Mouse (Mus musculus) CD4-positive, CD25-positive, alpha-beta regulatory T cell, adult 2 months (primary cell): ENCODE measurements at regions not wholly inside any gene's neighbourhood (a gene's known extent, or its start where the extent isn't known, plus 50 kb on each side); places are given as distances from the start of the nearest gene placed in this dataset.

ENCODE experiments used
- DNase-seq: peaks from one replicate; pipeline ENCODE4 v3.0.0-alpha.2; 2012; ENCODE audit warnings: low read depth, low spot score

GRCm38 (mm10) chr2:174848981-174849681, 88.7 kb downstream of the Edn3 start:
- no peak for DNase-seq

DNA sequence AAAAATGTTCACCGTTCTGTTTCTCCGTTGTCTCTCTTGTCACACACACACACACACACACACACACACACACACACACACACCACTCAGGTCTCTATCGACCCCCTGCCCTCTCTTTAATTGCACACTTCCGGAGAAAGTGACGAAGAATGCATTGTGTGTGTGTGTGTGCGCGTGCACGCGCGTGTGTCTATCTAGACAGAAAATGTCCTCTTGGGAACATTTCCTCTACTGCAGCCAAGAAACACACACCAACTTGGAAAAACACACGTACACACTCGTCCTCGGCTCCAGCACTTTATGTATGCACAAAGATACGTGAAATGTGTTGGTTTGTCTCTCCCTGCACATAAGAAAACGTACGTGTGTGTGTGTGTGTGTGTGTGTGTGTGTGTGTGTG, 90.4 kb downstream of the Edn3 start:
- no peak for DNase-seq

DNA sequence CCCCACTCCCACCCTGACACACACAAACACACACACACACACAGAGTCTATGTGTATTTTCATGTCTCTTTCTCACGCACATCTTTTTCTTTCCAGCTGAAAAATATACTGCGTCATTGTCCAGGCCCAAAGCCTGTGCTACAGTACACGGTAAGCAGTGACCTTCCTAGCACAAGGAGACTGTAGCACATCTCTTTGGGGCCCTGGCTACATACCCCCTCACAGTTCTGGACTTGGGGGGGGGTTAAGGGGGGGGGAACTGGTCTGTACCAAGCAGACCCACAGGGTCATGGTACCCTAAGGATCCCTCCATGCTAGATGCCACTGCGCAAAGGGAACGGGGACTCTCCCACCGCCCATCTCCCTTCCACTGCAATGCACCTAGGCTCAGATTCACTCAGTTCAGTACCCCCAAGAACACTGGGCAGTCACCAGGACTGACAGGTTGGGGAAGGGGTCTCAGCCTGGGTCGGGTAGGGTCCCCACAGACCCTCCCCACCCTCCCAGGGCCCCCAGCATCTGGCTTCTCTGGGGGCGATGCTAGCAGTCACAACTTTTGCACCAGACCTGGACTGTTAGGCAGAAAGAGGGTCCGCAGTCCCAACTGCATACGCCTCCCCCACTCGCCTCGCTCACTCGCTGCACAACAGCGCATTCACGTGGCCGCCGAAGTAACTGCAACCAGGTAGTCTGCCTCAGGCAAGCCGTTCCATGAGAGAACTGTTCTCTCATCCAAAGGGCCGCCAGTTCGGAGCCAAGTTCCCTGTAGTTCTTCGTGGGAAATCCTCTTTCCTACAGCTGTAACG, 91.3 kb downstream of the Edn3 start:
- peak; percentile 62 for DNase-seq

DNA sequence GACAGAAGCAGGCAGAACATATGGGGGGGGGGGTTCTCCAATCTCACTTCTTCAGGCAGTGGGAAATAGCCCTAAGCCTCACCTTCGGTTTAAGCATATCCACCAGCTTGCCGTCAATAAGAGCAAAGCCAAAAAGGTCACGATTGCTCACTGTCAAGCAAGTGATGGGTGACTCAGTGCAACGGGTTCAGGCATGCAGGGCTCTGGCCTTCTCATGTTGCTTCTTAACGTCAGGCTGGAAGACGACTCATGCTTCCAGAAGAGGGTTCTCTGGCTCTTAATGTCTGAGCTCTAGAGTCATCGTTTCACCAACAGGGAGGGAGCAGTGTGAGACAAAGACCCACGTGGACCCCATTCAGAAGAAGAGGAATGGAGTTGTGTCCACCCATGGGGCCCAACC, 93.4 kb downstream of the Edn3 start:
- no peak for DNase-seq

DNA sequence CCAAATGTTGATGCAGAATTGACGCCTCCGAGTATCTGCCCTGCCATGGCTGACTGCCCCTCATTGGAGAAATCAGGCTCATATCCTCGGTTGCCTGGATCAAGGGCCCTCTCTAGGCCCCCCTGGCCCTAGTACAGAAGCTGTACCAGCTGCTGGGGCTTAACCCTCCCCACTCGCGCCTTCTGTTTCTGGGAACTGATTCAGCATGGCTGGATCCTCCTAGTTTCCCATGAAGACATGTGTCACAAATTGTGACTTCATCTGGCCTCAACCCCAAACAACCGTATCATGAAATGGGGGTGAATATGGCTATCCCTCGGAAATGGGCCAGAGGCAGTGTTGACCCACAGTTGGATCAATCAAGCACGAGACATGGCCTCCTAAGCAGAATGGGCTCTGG, 95.1 kb downstream of the Edn3 start:
- DNase-seq = no peak

DNA sequence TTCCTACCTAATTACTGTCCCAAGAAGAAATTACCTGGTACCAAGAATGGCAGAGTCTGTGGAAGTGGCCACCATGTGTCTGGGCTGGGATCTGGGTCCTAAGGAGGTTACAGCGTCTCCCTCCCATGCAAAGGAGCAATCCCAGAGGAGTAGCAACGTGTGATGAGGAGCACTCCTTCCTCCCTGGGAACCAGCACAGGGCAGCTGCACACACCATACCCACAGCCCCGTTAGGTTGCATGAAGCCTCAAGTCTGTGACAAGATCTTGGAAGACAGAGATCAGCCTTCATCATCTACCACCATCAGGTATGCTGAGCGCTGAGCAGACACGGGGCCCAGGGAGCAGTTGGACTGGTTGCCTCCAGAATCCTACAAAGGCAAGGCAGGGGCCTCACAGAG, 95.7 kb downstream of the Edn3 start:
- no peak for DNase-seq

DNA sequence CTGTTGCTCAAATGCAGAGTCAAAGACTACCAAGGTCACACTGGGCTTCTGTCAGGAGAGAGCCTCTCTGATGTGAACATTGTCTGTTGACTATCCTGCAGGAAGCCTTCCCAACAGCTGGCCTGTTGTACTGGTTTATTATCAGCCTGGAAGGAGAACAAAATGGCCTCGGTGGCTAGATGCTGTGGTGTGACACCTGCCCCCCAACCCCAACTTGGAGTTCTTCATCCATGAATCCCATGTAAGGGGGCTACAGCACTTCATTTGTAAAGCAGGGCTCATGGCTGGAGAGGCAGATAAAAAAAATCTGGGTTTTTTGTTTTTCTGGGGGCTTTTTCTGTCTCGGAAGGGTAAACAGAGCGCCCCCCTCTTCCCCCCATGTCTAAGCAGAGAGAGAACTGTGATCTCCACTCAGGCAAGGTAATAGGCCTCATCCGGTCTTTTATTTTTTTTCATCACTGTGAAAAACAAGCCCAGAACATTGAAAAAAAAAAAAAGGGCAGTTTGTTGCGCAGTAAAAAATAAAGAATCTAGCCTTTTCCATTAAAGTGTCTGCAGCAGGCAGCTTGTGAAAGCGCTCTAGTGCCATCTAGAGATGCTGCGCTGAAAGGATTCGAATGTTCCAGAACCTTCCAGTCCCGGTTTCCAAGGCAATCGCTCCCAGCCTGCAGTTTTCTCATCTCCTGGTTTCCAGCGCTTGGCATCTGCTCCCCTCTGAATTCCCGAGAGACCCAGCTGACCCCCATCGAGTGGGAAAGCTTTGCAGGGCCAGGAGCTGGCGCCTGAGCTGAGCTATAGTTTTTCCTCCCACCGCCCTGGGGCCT, 97.8 kb downstream of the Edn3 start:
- peak; percentile 66 for DNase-seq

- no peak for DNase-seq
These were observed 98.4 kb downstream of the Edn3 start for GRCm38 (mm10) chr2:174858835-174859215.

DNA sequence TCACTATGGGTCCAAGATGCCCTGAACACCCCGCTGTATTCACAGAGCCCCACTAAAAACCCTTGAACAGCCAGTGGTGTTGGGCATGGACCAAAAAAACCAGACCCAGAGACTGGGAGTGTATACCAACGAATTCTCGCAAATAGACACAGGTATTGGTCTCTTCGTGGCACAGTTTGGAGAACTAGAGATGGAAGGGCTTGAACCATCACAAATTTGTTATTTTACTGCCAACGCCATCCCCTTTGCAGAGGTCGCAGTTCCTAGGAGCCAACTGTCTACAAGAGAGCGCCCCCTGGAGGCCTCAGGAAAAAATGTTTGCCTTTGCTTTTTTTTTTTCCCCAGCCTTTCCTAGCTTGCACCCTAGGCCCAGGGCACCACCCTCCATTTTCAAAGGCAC, 99.1 kb downstream of the Edn3 start:
- peak; percentile 69 for DNase-seq

DNA sequence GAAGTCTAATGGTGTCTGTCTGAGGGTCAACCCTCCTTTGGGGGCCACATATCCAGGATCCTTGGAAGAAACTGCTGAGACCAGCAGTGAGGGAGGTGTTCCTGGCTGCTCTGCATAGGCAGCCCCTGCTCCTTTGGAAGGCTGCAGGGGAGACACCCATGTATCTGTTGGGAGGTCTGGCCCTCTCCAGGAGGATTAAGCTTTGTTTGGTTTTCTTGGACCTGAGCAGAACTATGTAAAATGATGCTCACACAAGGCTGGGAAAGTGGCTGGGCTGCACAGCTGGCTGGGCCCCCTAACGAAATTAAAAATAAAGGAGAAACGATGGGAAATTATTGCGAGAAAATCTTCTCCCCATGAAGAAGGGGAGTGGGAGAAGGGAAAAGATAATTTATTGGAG, 104.2 kb downstream of the Edn3 start:
- no peak for DNase-seq

DNA sequence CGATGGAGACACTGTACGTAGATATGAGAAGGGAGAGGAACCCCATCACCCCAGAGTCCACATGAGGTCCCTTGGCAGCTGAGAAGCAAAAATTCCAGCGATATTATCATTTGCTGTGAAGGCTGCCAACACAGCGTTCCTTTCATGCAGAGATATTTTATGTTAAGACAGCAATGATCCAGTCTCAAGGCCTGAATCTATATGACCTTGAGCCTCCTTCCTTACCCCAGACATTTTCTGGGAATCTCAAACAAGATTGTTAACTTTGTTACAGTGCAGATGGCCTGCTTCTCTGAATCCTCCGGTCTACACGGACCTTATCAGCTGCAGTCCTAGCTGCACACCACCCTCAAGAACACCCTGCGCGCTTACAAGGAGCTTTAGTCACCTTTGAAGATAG, 106.1 kb downstream of the Edn3 start:
- no peak for DNase-seq

DNA sequence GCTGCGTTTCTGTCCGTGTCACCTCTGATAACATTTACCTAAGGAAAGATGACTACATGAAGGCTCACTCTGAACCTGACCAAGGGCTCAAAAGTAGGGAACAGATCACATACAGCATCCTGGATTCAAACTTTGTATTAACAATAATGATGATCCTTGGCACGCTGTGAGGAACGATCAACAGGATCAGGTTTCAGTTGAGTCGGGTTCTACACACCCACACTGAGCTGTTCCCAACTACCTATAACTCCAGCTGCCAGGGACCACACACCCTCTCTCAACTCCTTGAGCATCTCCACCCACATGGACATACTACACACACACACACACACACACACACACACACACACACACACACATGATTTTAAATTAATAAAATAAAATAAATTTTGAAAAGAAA, 107.0 kb downstream of the Edn3 start:
- no peak for DNase-seq

GRCm38 (mm10) chr2:174868186-174868585, 107.8 kb downstream of the Edn3 start:
- DNase-seq = no peak

GRCm38 (mm10) chr2:174868743-174869369, 108.4 kb downstream of the Edn3 start:
- DNase-seq = no peak

GRCm38 (mm10) chr2:174870284-174870683, 109.9 kb downstream of the Edn3 start:
- DNase-seq = peak; percentile 52

- DNase-seq = no peak
These were observed 110.8 kb downstream of the Edn3 start for GRCm38 (mm10) chr2:174871225-174871624.

DNA sequence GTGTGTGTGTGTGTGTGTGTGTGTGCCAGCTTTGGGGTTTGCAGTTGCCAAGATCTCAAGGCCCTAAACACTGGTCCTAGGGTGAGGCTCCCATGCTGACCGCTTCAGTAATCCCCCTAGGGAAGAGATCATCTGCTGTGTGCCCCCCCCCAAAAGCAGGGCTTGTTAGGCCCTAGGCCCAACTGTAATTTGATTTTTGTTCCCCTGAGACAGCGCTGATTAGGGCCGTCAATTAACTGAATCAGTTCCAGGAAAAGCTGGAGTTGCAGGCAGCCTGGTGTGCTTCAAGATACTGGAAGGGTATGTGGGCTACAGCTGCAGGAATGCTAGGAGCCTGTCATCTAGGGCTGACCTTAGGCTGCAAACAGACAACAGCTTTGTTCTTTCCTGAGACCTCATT, 111.4 kb downstream of the Edn3 start:
- DNase-seq = no peak

GRCm38 (mm10) chr2:174876886-174877285, 116.5 kb downstream of the Edn3 start:
- DNase-seq = no peak

GRCm38 (mm10) chr2:174878979-174879378, 118.6 kb downstream of the Edn3 start:
- no peak for DNase-seq

GRCm38 (mm10) chr2:174880659-174881058, 120.2 kb downstream of the Edn3 start:
- DNase-seq = no peak

DNA sequence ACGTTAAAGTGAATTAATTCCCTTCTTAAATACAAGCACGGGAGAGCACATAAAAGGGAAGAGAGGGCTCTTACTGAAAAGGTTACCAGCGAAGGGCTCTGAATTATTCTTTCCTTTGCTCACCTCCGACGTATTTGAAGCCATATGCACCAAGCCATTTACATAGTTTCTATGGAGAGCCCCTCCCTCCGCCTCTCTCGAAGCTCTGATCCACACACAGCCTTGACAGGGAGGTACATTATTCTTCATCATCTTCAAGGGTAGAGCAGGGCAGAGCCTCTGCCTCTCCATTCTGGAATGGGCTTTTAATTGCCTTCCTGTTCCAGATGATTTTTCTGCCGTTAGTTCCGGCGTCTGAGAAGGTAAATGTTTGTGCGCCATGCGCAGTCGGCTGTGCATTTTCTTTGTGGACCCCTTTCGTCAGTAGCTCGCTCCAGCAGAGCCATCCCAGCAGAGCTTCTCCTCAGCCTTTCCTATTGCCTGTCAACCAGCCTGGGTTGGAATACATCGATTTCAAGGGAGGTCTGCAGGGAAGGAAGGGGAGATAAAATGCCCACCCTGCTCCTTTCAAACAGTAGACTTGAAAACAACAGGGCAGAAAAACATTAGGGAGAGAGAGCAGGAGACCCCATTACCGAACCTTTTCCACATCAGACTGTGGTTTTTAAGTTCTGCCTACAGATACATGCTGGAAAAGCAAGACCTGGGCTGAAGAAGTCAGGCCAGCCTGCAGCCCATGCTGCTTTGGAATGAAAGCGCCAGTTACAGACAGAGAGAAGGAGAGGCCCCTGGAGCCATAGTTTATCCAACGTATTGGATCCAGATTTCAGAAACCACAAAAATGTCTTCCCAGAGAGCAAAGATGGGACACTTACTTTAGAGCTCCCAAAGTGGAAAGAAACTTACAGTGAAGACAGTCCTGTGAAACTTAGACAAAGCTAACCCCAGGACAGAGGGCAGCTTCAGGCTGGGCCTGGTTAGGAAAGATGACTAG, 124.1 kb downstream of the Edn3 start:
- no peak for DNase-seq
